Mouse (Mus musculus): ENCODE results near the gene Defb28.

DNA sequence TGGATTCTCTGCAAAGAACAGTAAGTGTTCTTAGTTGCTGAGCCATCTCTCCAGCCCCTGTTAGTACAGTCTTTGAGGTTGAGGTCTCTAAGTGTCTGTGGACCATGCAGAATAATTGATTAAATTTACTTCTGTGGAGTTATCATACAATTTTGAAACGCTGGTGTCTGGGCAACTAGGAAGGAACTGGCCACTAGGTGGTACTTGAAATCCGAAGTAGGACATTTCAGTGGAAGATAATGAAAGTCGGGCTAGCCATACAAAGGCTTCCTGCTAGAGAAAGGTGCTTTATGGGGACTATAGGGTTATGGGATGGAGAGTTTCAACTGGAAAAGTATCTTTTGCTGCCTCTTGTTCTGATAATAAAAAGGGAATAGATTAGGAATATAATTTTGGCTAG is 45.6 kb upstream of the Defb28 start:
- TF ChIP-seq HCFC1 (IDR thresholded peaks at IDR 0.05; ENCODE audit: borderline replicate concordance, insufficient read depth, low read length) (no peak), ZNF384 (IDR thresholded peaks at IDR 0.05; ENCODE audit: low read depth, low read length) (no peak), MAFK (IDR thresholded peaks at IDR 0.05; ENCODE audit: insufficient read depth, low read depth, low read length) (no peak), CHD2 (IDR thresholded peaks at IDR 0.05; ENCODE audit: low read depth, low read length) (no peak), ZC3H11A (IDR thresholded peaks at IDR 0.05; ENCODE audit: borderline replicate concordance, low read depth, low read length) (no peak)

Data from ES-E14 (cell line).